Mouse (Mus musculus) testis, adult 2 months (tissue): ENCODE measurements around the gene Misp. TPM values are rescaled to one million over a fixed set of nuclear protein-coding genes. Genes with fewer than 3 reads are reported as not detected.

Source experiments
- H3K27ac ChIP-seq: fragments of 200-500 bp; 2 replicates; pipeline ENCODE4 v1.5.1; 2012; ENCODE audit warnings: low read depth, low read length; ENCODE audit not compliant: control insufficient read depth, insufficient read depth
- H3K27me3 ChIP-seq: fragments of 200-500 bp; 2 replicates; pipeline ENCODE4 v1.6.1; 2012; ENCODE audit warnings: mild to moderate bottlenecking, low read length, moderate library complexity; ENCODE audit not compliant: control insufficient read depth, insufficient read depth
- H3K36me3 ChIP-seq: fragments of 200-500 bp; 2 replicates; pipeline ENCODE4 v1.6.1; 2012; ENCODE audit warnings: mild to moderate bottlenecking, low read length; ENCODE audit not compliant: control insufficient read depth, insufficient read depth
- H3K4me1 ChIP-seq: fragments of 200-500 bp; 2 replicates; pipeline ENCODE4 v1.6.1; 2012; ENCODE audit warnings: low read length; ENCODE audit not compliant: control insufficient read depth, insufficient read depth
- H3K4me3 ChIP-seq: fragments of 200-500 bp; 2 replicates; pipeline ENCODE4 v1.5.1; 2012; ENCODE audit warnings: low read depth, mild to moderate bottlenecking, low read length, moderate library complexity, mixed read lengths; ENCODE audit not compliant: control insufficient read depth
- CTCF ChIP-seq: fragments of 200-500 bp; IDR thresholded peaks from 2 replicates; pipeline ENCODE4 v1.5.1; 2012; ENCODE audit warnings: low read depth, mild to moderate bottlenecking, inconsistent platforms, low read length, moderate library complexity; ENCODE audit not compliant: control insufficient read depth, insufficient read depth, insufficient replicate concordance
- POLR2A ChIP-seq: fragments of 200-500 bp; IDR thresholded peaks from 2 replicates; pipeline ENCODE4 v1.6.1; 2012; ENCODE audit warnings: low read depth, mild to moderate bottlenecking, inconsistent platforms, low read length, moderate library complexity; ENCODE audit not compliant: control insufficient read depth
- polyA plus RNA-seq: library from polyadenylated mRNA; depleted of rRNA; stranded (reverse); fragments of >200 nt; gene quantifications from 2 replicates; pipeline ENCODE4 v1.2.3, GENCODE M21; 2012

The Misp gene
- polyA plus RNA-seq, 1 experiment = 0.27 TPM

- Histone ChIP-seq H3K4me1 (peaks cover 6% of the 10 kb centered on the region), H3K4me3 (no peak overlapping the region), H3K36me3 (no peaks in the 10 kb centered on the region), H3K27me3 (no peaks in the 10 kb centered on the region), H3K27ac (no peak overlapping the region)
- TF ChIP-seq CTCF = peak; percentile 48; the same call in 1 of the 2 replicates
- TF ChIP-seq POLR2A = no peak
Measured at GRCm38 (mm10) chr10:79788386-79789158, 32.2 kb upstream of the Misp start.

DNA sequence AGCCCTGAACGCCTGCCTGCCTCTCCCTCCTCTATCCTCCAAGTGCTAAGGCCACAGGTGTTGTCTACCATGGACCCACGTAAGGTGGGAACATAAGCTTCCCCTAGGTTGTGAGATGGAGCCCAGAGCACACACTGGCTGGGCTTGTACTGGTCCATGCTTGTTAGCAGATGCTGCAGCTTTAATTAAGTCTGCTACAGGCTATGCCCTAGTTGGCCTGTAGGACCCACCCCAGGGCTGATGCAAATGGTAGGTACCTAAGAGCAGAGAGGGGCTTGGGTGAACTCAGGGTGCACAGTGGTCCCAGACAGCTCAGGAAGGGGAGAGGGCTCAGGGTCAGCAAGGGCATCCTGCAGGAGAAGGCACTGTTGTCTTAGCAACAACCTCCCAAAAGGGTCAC is 31.2 kb upstream of the Misp start:
- Histone ChIP-seq H3K4me1 (peaks cover 16% of the 10 kb centered on the region), H3K27me3 (no peaks in the 10 kb centered on the region), H3K36me3 (no peaks in the 10 kb centered on the region), H3K27ac (no peak overlapping the region), H3K4me3 (no peak overlapping the region)
- TF ChIP-seq CTCF (no peak), POLR2A (no peak)

- no peaks in the 10 kb centered on the region for H3K36me3 ChIP-seq
- H3K4me1 ChIP-seq = peaks cover 19% of the 10 kb centered on the region
- H3K4me3 ChIP-seq = no peak within 1 kb of the TSS
- H3K27me3 ChIP-seq = no peaks in the 10 kb centered on the region
- no peak for TF ChIP-seq CTCF
- TF ChIP-seq POLR2A = no peak
- H3K27ac ChIP-seq = no peak within 1 kb of the TSS
Measured at GRCm38 (mm10) chr10:79790861-79791260, 29.9 kb upstream of the Misp start, which contains the start of gene Prss57. Gene Prss57, minus strand, starts transcription at chr10:79790961.

- H3K27ac ChIP-seq = no peak overlapping the region
- no peak for TF ChIP-seq POLR2A
- no peak for TF ChIP-seq CTCF
- peaks cover 19% of the 10 kb centered on the region for H3K4me1 ChIP-seq
- H3K36me3 ChIP-seq = no peaks in the 10 kb centered on the region
- H3K27me3 ChIP-seq = no peaks in the 10 kb centered on the region
- no peak overlapping the region for H3K4me3 ChIP-seq
Measured at GRCm38 (mm10) chr10:79792339-79793040, 28.3 kb upstream of the Misp start.

DNA sequence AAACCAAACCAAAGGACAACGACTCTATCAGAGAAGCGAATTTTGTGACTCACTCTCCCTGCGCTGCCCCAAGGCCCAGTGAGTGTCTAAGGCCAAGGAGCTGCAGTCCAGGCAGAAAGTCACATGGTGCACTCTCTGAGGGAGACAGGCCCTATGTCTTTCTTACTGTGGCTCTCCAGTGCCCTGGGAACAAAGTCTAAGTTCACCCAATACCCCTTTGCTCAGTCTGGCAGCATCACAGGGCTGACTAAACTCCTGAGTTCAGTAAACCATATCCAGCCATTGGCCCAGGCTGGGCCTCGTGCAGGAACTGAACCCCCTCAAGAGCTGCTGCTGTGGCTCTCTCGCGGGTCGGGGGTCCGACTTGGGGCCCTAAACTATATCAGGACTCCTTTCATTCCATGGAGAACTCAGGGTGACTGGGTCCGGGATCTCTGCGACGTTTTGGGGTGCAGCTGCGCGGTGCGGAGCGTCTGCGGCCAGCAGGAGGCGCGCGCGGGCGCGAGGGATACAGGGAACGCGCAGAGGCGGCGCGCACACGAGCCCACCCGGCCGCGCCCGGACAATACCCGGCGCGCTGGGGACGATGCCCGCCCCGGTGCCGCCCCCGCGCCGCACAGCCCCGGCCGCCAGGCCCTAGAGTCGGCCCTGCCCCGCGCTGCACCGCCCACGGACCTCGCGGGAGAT is 27.6 kb upstream of the Misp start, which contains the start of gene Palm:
TSS of gene Palm (plus strand) at position 522 of the 687 bp plus-strand sequence.
- Histone ChIP-seq H3K27me3 (no peaks in the 10 kb centered on the region), H3K36me3 (no peaks in the 10 kb centered on the region), H3K4me3 (peak within 1 kb of the TSS; percentile 83), H3K27ac (peak within 1 kb of the TSS; percentile 59), H3K4me1 (peaks cover 19% of the 10 kb centered on the region)
- TF ChIP-seq POLR2A (peak; percentile 17; the same call in 1 of the 2 replicates), CTCF (peak; percentile 68; the same call in 1 of the 2 replicates)

DNA sequence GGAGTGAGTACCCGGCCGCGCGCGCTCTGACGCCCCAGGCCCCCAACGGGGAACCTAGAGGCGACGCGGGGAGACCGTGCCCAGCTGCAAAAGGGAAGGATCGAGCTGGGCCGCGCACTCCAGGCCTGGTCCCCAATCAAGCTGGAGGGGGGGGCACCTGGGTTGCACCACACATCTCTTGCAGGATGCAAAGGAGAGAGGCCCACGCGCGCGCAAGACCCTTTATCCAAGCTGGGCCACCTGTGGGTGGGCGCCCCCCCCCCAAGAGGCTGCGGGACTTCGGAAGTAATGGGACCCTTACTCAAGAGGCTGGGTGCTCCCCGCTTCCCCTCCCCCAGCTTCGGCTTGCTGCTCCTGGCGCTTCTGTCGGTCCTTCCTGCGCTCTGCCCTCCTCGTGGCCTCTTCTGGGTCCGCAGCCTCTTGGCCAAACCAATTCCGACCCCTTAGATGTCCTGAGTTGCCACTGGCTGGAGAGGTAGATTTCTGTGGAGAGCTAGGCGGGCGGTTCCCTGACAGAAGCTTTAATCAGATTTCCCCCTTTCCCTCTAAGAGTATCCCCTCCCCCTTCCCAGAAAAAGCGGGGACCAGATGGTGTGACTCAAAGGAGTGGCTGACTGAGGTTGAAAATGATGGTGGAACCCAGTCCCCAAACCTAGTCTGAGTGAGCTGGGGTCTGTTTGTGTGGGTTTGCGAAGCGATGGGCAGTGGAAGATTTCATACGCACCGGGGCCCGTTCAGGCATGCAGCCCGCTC is 26.9 kb upstream of the Misp start:
- H3K4me1 ChIP-seq = peaks cover 19% of the 10 kb centered on the region

More for the DNA sequence above, 26.9 kb upstream of the Misp start:
- Histone ChIP-seq H3K27me3 (no peaks in the 10 kb centered on the region), H3K27ac (peak overlapping the region; percentile 56), H3K4me3 (peak overlapping the region; percentile 83), H3K36me3 (no peaks in the 10 kb centered on the region)
- TF ChIP-seq POLR2A (no peak), CTCF (no peak)
